Mouse (Mus musculus) monocyte, adult 5-6 weeks (primary cell): ENCODE results near the gene Uhrf1bp1. TPM values are rescaled to one million over a fixed set of nuclear protein-coding genes. Genes with fewer than 3 reads are reported as not detected.

ENCODE experiments used
- ATAC-seq: fragments of 153-309, 156-312 bp; replicated peaks from 2 replicates; pipeline ENCODE4 v1.8.0; 2017; ENCODE audit warnings: mild to moderate bottlenecking; ENCODE audit not compliant: low TSS enrichment, insufficient number of reproducible peaks, severe bottlenecking, poor library complexity, low FRiP score
- total RNA-seq: library from RNA; stranded (forward); fragments of 200-1000, 200-491, 200-594 nt; gene quantifications from 3 replicates; pipeline ENCODE4 v1.2.3, GENCODE M21; 2017

Gene Uhrf1bp1
- total RNA-seq, 1 experiment from 2014 or later: 3.9 TPM

GRCm38 (mm10) chr17:27908206-27908887 is 52.1 kb downstream of the Uhrf1bp1 start:
- peak; percentile 45; the same call in 1 of the 2 replicates for ATAC-seq

- ATAC-seq: peak; percentile 37
Observed at GRCm38 (mm10) chr17:27908888-27909621, 52.8 kb downstream of the Uhrf1bp1 start, which contains the start of gene Anks1. Gene Anks1 (plus strand): TSS chr17:27909306.

DNA sequence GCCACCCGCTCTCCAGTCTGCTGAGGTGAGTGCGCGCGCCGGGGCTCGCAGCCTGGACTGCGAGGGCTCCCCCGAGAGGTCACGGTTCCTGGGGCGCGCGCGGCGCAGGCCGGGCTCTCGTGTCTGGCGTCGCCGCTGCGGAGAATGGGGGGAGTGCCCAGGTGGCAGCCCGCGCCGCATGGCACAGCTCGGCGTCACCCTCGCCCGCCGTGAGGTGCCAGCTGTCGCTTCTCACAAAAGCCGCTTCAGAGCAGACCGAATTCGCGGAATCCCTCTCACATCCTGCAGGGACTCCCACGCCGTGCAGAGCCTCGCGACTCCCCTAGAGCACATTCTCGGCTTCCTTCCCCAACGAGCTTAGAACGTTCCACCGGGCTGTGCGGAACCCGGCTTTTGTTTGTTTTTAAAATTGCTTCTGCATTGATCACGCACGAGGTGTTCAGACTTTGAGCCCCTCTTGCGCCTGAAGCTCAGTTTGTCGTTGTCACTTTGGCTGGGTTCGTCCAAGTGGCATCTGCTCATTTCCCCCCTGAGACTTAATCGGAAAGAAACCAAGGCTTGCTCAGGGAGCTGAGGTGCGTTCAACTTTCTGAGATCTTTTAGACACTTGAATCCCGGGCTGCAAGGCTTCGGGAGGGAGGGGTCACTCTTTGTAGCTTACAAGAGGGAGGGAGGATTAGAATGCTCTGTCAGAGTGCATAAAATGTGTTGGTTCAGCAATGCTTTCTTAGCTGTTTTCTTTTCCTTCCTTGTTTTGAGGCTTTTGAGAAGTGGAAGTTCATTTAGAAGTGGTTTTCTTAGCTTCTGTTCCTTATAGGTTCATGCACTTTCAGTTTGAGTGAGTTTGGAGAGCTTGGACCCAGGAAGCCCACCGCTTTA is 53.6 kb downstream of the Uhrf1bp1 start, which contains the start of gene Taf11:
TSS of gene Taf11 (minus strand) at position 223 of the 879 bp plus-strand sequence.
- ATAC-seq: peak; percentile 21; the same call in 1 of the 2 replicates

GRCm38 (mm10) chr17:27911371-27911770 is 55.1 kb downstream of the Uhrf1bp1 start:
- ATAC-seq: no peak

- ATAC-seq: no peak
Observed at GRCm38 (mm10) chr17:27914742-27915141, 58.5 kb downstream of the Uhrf1bp1 start.

- no peak for ATAC-seq
Observed at GRCm38 (mm10) chr17:27916366-27916765, 60.1 kb downstream of the Uhrf1bp1 start.

- ATAC-seq: no peak
Observed at GRCm38 (mm10) chr17:27920676-27921075, 64.4 kb downstream of the Uhrf1bp1 start.

DNA sequence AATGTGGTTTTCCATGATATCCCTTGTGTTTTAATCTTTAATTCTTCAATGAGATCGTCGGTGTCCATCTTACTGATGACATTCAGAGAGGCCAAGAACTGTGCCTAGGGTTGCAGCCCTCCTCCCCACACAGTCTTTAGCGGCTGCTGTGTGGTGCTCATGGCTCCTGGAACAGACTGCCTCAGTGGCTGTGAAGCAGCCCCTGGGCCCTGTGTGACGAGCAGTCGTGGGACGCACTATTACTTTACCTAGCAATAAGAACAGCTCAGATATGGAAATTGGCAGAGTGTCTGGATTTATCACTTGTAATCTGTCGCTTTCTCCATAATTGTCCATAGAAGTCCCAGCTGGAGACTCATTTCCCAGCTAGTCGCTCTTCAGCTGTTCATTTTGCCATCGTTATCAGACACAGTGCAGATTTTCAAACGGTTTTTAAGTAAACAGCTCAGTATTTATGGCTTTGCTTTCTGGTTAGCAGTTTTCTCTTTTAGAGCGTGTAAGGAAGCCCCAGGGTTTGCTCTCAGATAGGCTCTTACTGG is 66.0 kb downstream of the Uhrf1bp1 start:
- no peak for ATAC-seq

DNA sequence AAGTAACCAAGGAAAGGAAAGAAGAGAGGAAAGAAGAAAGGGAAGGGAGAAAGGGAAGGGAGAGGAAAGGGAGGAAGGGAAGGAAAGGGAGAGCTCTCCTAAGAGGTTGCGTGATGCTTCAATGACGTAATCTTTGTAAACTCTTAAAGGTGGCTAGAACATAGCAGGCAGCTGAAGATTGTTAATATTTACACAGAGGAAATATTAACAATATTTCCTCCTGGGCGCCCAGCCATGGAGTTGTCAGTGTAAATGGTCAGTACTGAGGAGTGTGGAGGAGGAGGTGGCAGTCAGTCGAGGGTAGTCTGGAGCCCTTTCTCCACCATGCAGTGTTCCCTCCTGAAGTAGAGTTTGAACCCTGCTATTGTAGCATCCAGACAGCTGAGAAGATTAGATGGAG is 68.8 kb downstream of the Uhrf1bp1 start:
- ATAC-seq: no peak

GRCm38 (mm10) chr17:27925504-27925903 is 69.3 kb downstream of the Uhrf1bp1 start:
- ATAC-seq: peak; percentile 81

DNA sequence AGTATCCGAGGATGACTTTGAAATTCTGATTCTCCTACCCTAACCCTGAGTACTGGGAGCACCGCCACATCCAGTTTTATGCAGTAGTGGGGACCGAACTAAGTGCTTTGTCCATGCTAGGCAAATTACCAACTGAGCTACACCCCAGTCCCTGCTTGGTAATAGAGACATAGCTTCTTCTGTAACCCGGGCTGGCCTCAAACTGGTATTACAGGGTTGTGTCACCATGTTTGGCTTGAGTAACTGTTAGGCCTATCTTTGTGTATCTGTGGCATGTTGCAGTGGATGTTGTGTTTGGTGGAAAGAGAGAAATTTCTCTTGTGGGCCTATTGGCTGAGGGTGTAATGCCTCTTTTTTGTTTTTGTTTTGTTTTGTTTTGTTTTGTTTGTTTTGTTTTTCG is 74.0 kb downstream of the Uhrf1bp1 start:
- no peak for ATAC-seq

DNA sequence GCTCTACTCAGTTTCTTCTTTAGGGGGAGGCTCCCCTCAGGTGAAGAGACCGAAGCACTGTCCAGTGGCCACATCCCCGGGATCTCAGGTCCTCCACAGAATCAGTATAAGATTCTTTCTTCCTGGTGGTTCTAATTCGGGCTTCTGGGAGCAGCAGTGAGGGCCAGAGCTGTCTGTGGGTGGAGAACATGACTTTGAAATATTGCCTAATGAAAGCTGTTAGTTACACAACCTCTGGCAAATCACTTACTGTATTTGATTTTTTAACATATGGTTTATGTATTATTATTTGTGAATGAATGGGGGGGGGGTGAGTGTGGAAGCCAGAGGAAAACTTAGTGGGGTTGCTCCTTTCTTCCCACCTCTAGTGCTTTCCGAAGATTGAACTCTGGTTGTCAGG is 75.6 kb downstream of the Uhrf1bp1 start:
- no peak for ATAC-seq

DNA sequence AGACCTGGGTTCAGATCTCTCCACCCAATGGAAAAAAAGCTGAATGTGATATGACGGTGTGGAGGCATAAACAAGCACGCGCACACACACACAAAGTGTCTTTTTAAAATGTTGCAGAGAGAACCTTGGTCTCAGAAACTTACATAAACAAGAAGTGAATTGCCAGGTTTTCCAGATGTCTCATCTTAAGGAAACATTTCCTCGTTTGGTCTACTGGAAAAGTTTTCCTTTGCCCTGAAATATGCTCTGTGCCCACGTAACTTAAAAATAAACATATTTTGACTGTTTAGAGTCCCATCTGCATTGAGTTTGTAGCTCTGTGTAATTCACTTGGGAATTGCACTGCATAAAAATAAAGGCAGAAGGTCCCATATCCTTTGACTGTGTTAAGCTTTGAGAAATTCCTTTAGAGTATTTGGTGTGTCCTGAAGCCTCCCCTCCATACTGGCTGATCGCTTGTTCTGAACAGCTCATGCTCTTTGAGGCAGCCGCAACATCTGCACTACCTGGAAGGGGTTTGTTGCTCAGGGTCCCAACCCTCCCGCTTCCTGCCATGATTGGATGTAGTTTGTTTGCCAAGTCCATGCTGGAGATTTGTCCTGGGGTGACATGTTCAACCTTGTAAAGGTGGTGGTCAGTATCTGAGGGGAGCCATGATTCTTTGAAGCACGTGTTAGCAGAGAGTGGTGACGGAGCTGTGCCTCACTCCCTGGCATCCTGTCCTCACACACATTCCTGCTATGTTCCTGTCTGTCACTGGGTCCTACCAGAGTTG is 78.1 kb downstream of the Uhrf1bp1 start:
- no peak for ATAC-seq

DNA sequence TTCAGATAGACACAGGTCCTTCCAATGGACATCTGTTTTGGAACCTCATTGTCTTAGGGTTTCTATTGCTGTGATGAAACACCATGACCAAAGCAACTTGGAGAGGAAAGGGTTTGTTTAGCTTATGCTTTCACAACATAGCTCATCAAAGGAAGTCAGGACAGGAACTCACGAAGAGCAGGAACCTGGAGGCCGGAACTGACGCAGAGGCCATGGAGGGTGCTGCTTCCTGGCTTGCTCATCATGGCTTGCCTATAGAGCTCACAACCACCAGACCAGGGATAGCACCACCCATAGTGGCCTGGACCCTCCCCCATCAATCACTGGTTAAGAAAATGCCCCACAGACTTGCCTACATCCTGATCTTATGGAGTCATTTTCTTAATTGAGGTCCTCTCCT is 78.8 kb downstream of the Uhrf1bp1 start:
- ATAC-seq: peak; percentile 74

DNA sequence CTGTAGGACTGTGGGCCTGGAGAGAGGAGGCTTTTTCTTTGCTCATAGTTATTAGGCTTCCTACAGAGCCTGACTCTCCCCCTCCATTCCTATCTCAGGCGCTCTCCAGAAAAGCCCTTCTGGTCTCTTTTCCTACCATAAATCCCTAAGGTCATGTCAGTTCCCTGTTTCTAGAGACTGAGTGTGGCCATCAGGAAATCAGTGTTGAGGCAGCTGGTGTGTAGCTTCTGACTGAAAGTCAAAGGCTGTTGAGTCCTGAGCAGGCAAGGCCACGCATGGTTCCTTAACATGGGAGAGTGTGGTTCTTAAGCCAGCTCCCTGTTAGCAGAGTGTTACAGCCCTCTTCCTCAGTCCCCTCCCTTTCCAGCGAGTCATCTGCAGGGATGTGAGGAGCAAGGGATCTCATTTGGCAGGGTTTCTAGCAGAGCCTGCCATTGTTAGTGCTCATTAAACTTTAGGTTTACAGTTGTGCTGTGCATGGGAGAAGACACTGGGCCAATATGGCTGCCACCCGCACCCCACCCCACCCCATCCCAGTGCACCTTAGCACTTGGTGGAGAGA is 80.9 kb downstream of the Uhrf1bp1 start:
- ATAC-seq: no peak

- peak; percentile 53 for ATAC-seq
Observed at GRCm38 (mm10) chr17:27938121-27938754, 82.0 kb downstream of the Uhrf1bp1 start.

DNA sequence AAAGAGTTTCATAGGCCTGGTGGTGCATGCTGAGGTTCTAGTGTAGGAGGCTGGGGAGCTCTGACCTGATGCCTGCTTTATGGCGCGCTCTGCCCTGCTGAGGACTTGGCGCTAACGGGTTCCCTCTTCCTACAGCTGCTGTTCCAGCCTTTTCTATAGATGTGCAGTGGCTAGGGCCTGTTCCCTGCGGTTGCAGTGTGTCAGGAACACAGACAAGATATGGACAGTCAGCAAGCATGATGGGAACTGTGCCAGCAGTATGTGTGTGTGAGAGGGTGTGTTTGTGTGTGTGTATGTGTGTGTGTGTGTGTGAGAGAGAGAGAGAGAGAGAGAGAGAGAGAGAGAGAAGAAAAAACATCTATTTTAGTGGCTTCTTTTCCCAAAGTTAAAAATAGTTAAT is 82.8 kb downstream of the Uhrf1bp1 start:
- ATAC-seq: no peak
